Mouse (Mus musculus): Measurements from ENCODE around the gene Fuca1.

The Fuca1 gene

GRCm38 (mm10) chr4:135922190-135922589 lies 1.7 kb downstream of the Fuca1 start:
- in situ Hi-C loops (cut with MboI) = no loop called here

- in situ Hi-C loops (cut with MboI) = no loop called here
These were observed 3.9 kb downstream of the Fuca1 start for GRCm38 (mm10) chr4:135924418-135924817.

- in situ Hi-C loops (cut with MboI) = loop anchor here (5.0 kb wide), 1 partner anchor 33 kb away; no protein-coding TSS in a partner anchor
These were observed 4.8 kb downstream of the Fuca1 start for GRCm38 (mm10) chr4:135925341-135925740.

GRCm38 (mm10) chr4:135926195-135926808 lies 5.8 kb downstream of the Fuca1 start:
- in situ Hi-C loops (cut with MboI) = loop anchor here (5.0 kb wide), 1 partner anchor 34 kb away; no protein-coding TSS in a partner anchor

- in situ Hi-C loops (cut with MboI) = loop anchor here (5.0 kb wide), 1 partner anchor 35 kb away; no protein-coding TSS in a partner anchor
These were observed 6.3 kb downstream of the Fuca1 start for GRCm38 (mm10) chr4:135926861-135927260.

- in situ Hi-C loops (cut with MboI) = loop anchor here (5.0 kb wide), 1 partner anchor 36 kb away; no protein-coding TSS in a partner anchor
These were observed 7.8 kb downstream of the Fuca1 start for GRCm38 (mm10) chr4:135928376-135928775.

- in situ Hi-C loops (cut with MboI) = loop anchor here (5.0 kb wide), 1 partner anchor 37 kb away; no protein-coding TSS in a partner anchor
These were observed 8.9 kb downstream of the Fuca1 start for GRCm38 (mm10) chr4:135929405-135929804.

GRCm38 (mm10) chr4:135929828-135930227 lies 9.3 kb downstream of the Fuca1 start:
- in situ Hi-C loops (cut with MboI) = loop anchor here (5.0 kb wide), 1 partner anchor 38 kb away; no protein-coding TSS in a partner anchor

GRCm38 (mm10) chr4:135930239-135930638 lies 9.7 kb downstream of the Fuca1 start:
- in situ Hi-C loops (cut with MboI) = no loop called here

- in situ Hi-C loops (cut with MboI) = no loop called here
These were observed 11.3 kb downstream of the Fuca1 start for GRCm38 (mm10) chr4:135931832-135932231.

GRCm38 (mm10) chr4:135934708-135935500 lies 14.4 kb downstream of the Fuca1 start:
- in situ Hi-C loops (cut with MboI) = no loop called here

- in situ Hi-C loops (cut with MboI) = no loop called here
These were observed 15.0 kb downstream of the Fuca1 start for GRCm38 (mm10) chr4:135935502-135935901.

GRCm38 (mm10) chr4:135938858-135939257 lies 18.3 kb downstream of the Fuca1 start:
- in situ Hi-C loops (cut with MboI) = no loop called here

GRCm38 (mm10) chr4:135941026-135941425 lies 20.5 kb downstream of the Fuca1 start:
- in situ Hi-C loops (cut with MboI) = loop anchor here (10.0 kb wide), 1 partner anchor 136 kb away; no protein-coding TSS in a partner anchor

- in situ Hi-C loops (cut with MboI) = loop anchor here (10.0 kb wide), 1 partner anchor 137 kb away; no protein-coding TSS in a partner anchor
These were observed 21.7 kb downstream of the Fuca1 start for GRCm38 (mm10) chr4:135942193-135942592.

GRCm38 (mm10) chr4:135943389-135943788 lies 22.9 kb downstream of the Fuca1 start:
- in situ Hi-C loops (cut with MboI) = loop anchor here (10.0 kb wide), 1 partner anchor 139 kb away; no protein-coding TSS in a partner anchor

- in situ Hi-C loops (cut with MboI) = loop anchor here (10.0 kb wide), 1 partner anchor 141 kb away; no protein-coding TSS in a partner anchor
These were observed 25.2 kb downstream of the Fuca1 start for GRCm38 (mm10) chr4:135945706-135946105.

GRCm38 (mm10) chr4:135946278-135946658 lies 25.7 kb downstream of the Fuca1 start, which contains the start of gene Hmgcl:
Gene Hmgcl (plus strand): TSS chr4:135946448.
- in situ Hi-C loops (cut with MboI) = loop anchor here (10.0 kb wide), 1 partner anchor 141 kb away; no protein-coding TSS in a partner anchor

GRCm38 (mm10) chr4:135946659-135947301 lies 26.2 kb downstream of the Fuca1 start:
- in situ Hi-C loops (cut with MboI) = loop anchor here (10.0 kb wide), 1 partner anchor 142 kb away; no protein-coding TSS in a partner anchor

GRCm38 (mm10) chr4:135948142-135948541 lies 27.6 kb downstream of the Fuca1 start:
- in situ Hi-C loops (cut with MboI) = loop anchor here (10.0 kb wide), 1 partner anchor 143 kb away; no protein-coding TSS in a partner anchor

GRCm38 (mm10) chr4:135949475-135949874 lies 28.9 kb downstream of the Fuca1 start:
- in situ Hi-C loops (cut with MboI) = loop anchor here (10.0 kb wide), 1 partner anchor 145 kb away; no protein-coding TSS in a partner anchor

Data from mature B cell (primary cell).